Mouse (Mus musculus): ENCODE measurements at regions not wholly inside any gene's neighbourhood (a gene's known extent, or its start where the extent isn't known, plus 50 kb on each side); places are given as distances from the start of the nearest gene placed in this dataset.

GRCm38 (mm10) chr4:69781258-69781657 is 629.0 kb downstream of the Cdk5rap2 start:
- no peak for ATAC-seq (replicated peaks; ENCODE audit: extremely low read depth, insufficient read depth, low FRiP score)
- no peaks in the 10 kb centered on the region for H3K4me1 ChIP-seq (ENCODE audit: control insufficient read depth, insufficient read depth, low read length)
- 76% methylated on average over 8 of the region's 8 CpGs for WGBS
- no peak overlapping the region for H3K4me2 ChIP-seq (ENCODE audit: low read depth, low read length)
- H3K27me3 ChIP-seq (ENCODE audit: control insufficient read depth, insufficient read depth, low read length): no peaks in the 10 kb centered on the region
- H3K9me3 ChIP-seq (replicated peaks; ENCODE audit: control insufficient read depth, low read length): no peaks in the 10 kb centered on the region
- no peak overlapping the region for H3K27ac ChIP-seq (ENCODE audit: low read length)
- no peaks in the 10 kb centered on the region for H3K36me3 ChIP-seq (ENCODE audit: control insufficient read depth, insufficient read depth)
- H3K9ac ChIP-seq (ENCODE audit: low read length): no peak overlapping the region
- no peak overlapping the region for H3K4me3 ChIP-seq (ENCODE audit: low read length)

DNA sequence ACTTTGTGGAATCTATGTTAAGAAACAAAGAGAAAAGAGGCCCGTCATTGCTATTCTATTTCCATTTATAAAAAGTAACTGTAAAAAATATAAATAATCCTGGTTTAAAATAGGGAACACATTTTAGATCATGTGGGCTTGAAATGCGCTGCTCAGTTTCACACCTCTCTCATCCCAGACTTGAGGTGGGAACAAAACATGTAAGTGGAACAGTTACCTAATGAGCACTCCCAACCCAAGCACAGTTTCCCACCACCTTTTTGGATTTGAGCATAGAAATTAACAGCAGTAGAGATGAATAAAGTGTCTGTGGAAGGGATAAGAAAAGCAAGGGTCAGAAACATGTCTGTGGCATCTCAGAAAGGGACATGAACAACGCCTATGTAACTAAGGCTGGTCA is 648.4 kb downstream of the Cdk5rap2 start:
- H3K9me3 ChIP-seq (replicated peaks; ENCODE audit: control insufficient read depth, low read length): no peaks in the 10 kb centered on the region
- WGBS: 76% methylated on average over 3 of the region's 3 CpGs
- no peak for ATAC-seq (replicated peaks; ENCODE audit: extremely low read depth, insufficient read depth, low FRiP score)
- H3K4me3 ChIP-seq (ENCODE audit: low read length): no peak overlapping the region
- no peak overlapping the region for H3K9ac ChIP-seq (ENCODE audit: low read length)
- H3K27ac ChIP-seq (ENCODE audit: low read length): no peak overlapping the region
- no peaks in the 10 kb centered on the region for H3K27me3 ChIP-seq (ENCODE audit: control insufficient read depth, insufficient read depth, low read length)
- no peaks in the 10 kb centered on the region for H3K36me3 ChIP-seq (ENCODE audit: control insufficient read depth, insufficient read depth)
- no peak overlapping the region for H3K4me2 ChIP-seq (ENCODE audit: low read depth, low read length)
- no peaks in the 10 kb centered on the region for H3K4me1 ChIP-seq (ENCODE audit: control insufficient read depth, insufficient read depth, low read length)

GRCm38 (mm10) chr4:69759596-69759995 is 650.6 kb downstream of the Cdk5rap2 start:
- 70% methylated on average over 2 of the region's 2 CpGs for WGBS
- H3K27me3 ChIP-seq (ENCODE audit: control insufficient read depth, insufficient read depth, low read length): no peaks in the 10 kb centered on the region
- no peak overlapping the region for H3K27ac ChIP-seq (ENCODE audit: low read length)
- H3K36me3 ChIP-seq (ENCODE audit: control insufficient read depth, insufficient read depth): no peaks in the 10 kb centered on the region
- H3K4me1 ChIP-seq (ENCODE audit: control insufficient read depth, insufficient read depth, low read length): no peaks in the 10 kb centered on the region
- no peak overlapping the region for H3K4me3 ChIP-seq (ENCODE audit: low read length)
- no peak overlapping the region for H3K4me2 ChIP-seq (ENCODE audit: low read depth, low read length)
- no peaks in the 10 kb centered on the region for H3K9me3 ChIP-seq (replicated peaks; ENCODE audit: control insufficient read depth, low read length)
- no peak overlapping the region for H3K9ac ChIP-seq (ENCODE audit: low read length)
- ATAC-seq (replicated peaks; ENCODE audit: extremely low read depth, insufficient read depth, low FRiP score): no peak

DNA sequence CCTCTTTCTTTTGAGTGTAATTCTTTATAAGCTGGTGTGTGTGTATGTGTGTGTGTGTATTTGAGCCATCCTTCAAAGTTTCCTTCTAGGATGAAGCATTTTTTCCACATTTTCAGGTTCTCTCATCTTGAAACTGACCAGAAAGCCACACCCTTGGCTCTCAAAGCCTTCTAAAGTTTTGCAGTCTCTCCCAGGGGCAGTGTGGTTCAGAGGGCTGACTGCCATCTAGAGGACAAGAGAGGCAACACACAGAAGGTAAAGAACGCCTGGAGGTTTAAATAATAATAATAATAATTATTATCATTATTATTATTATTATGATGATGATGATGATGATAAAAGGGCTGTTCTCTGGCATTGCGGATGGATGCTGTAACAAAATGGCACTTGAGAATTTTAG is 655.7 kb downstream of the Cdk5rap2 start:
- Histone ChIP-seq H3K36me3 (ENCODE audit: control insufficient read depth, insufficient read depth) (no peaks in the 10 kb centered on the region), H3K27me3 (ENCODE audit: control insufficient read depth, insufficient read depth, low read length) (no peaks in the 10 kb centered on the region), H3K4me3 (ENCODE audit: low read length) (no peak overlapping the region), H3K9ac (ENCODE audit: low read length) (no peak overlapping the region), H3K9me3 (replicated peaks; ENCODE audit: control insufficient read depth, low read length) (no peaks in the 10 kb centered on the region), H3K27ac (ENCODE audit: low read length) (no peak overlapping the region), H3K4me2 (ENCODE audit: low read depth, low read length) (no peak overlapping the region), H3K4me1 (ENCODE audit: control insufficient read depth, insufficient read depth, low read length) (no peaks in the 10 kb centered on the region)
- no peak for ATAC-seq (replicated peaks; ENCODE audit: extremely low read depth, insufficient read depth, low FRiP score)
- 55% methylated on average over 2 of the region's 2 CpGs for WGBS

DNA sequence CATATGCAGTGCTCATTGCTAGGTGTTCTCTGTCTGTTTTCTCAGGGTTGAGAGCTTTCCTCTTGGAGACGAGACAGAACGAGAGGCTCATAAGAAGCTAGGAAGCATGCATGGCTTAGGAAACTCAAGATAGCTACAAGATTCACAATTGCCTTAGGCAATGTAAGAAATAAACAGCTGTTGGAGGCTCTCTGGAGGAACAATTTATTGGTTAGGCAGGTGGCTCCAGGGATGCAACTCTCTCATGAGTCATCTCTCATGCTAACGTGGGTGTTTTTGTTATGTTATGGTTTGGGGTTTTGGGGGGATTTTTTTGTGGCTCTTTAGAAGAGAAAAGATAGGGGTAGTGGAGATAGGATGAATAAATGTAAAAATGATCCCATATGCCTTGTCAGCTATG is 657.2 kb downstream of the Cdk5rap2 start:
- H3K27me3 ChIP-seq (ENCODE audit: control insufficient read depth, insufficient read depth, low read length): no peaks in the 10 kb centered on the region
- H3K4me2 ChIP-seq (ENCODE audit: low read depth, low read length): no peak overlapping the region
- WGBS: 76% methylated on average over 3 of the region's 3 CpGs
- H3K4me1 ChIP-seq (ENCODE audit: control insufficient read depth, insufficient read depth, low read length): no peaks in the 10 kb centered on the region
- no peak overlapping the region for H3K9ac ChIP-seq (ENCODE audit: low read length)
- no peak for ATAC-seq (replicated peaks; ENCODE audit: extremely low read depth, insufficient read depth, low FRiP score)
- no peak overlapping the region for H3K4me3 ChIP-seq (ENCODE audit: low read length)
- H3K27ac ChIP-seq (ENCODE audit: low read length): no peak overlapping the region
- H3K9me3 ChIP-seq (replicated peaks; ENCODE audit: control insufficient read depth, low read length): no peaks in the 10 kb centered on the region
- H3K36me3 ChIP-seq (ENCODE audit: control insufficient read depth, insufficient read depth): no peaks in the 10 kb centered on the region

DNA sequence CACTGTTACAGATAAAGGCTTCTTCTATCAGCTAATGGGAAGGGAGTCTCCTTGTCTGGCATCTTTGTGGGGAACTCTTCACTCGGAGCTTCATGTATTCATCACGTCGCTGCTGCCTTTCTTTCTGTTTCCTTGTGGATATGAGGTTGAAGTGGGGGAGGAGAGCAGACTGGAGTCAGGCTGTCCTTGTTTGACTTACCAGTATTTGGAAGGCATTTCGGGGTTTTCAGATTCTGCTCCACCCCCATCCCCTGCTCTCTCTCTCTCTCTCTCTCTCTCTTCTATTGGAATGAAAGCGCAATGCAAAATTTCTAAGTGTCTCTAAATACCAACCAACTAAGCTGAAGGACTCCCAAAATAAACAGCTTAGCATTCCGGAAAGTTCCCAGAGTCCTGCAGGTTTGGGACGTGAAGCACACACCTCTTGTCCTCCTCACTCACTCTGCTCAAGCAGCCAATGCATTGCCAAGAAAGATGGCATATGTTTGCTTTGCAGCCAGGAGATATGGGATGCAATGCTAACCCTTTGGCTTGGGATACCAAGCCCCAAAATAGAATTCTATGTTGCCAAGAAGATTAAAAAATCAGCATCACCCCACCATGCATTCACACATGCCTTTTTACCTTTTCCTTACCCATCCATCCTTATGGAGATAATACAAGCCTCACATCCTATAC is 670.3 kb downstream of the Cdk5rap2 start:
- Histone ChIP-seq H3K9ac (ENCODE audit: low read length) (no peak overlapping the region), H3K9me3 (replicated peaks; ENCODE audit: control insufficient read depth, low read length) (no peaks in the 10 kb centered on the region), H3K4me2 (ENCODE audit: low read depth, low read length) (peak overlapping the region; percentile 18; the same call in 1 of the 2 replicates), H3K27me3 (ENCODE audit: control insufficient read depth, insufficient read depth, low read length) (no peaks in the 10 kb centered on the region), H3K27ac (ENCODE audit: low read length) (no peak overlapping the region; the same call in 1 of the 2 replicates), H3K4me3 (ENCODE audit: low read length) (no peak overlapping the region), H3K36me3 (ENCODE audit: control insufficient read depth, insufficient read depth) (no peaks in the 10 kb centered on the region), H3K4me1 (ENCODE audit: control insufficient read depth, insufficient read depth, low read length) (no peaks in the 10 kb centered on the region)
- 0 out of 2 replicates have a peak, but pooled peaks have one; percentile 37 for ATAC-seq (replicated peaks; ENCODE audit: extremely low read depth, insufficient read depth, low FRiP score)
- WGBS: 39% methylated on average over 7 of the region's 7 CpGs

Data from heart, embryonic 16.5 days (tissue).